Mouse (Mus musculus) lung, adult 2 months (tissue): ENCODE data around the gene Gm13287.

ENCODE experiments used
- CTCF ChIP-seq: fragments of 200-500 bp; IDR thresholded peaks from 2 replicates; pipeline ENCODE4 v1.5.1; 2011; ENCODE audit warnings: mild to moderate bottlenecking, low read length, control low read depth; ENCODE audit not compliant: insufficient read depth
- POLR2A ChIP-seq: fragments of 200-500 bp; IDR thresholded peaks from 2 replicates; pipeline ENCODE4 v1.6.1; 2011; ENCODE audit warnings: low read depth, mild to moderate bottlenecking, control low read depth, low read length, borderline replicate concordance; ENCODE audit errors: extremely low read depth

- no peak for TF ChIP-seq CTCF
- TF ChIP-seq POLR2A: no peak
Observed at GRCm38 (mm10) chr4:88840058-88840457, 37.0 kb downstream of the Gm13287 start.
